Mouse (Mus musculus) olfactory bulb, adult 2 months (tissue): Measurements from ENCODE around the gene Smco4.

Experiments used
- CTCF ChIP-seq: fragments of 200-500 bp; IDR thresholded peaks from 2 replicates; pipeline ENCODE4 v1.5.1; 2012; ENCODE audit warnings: low read depth, mild to moderate bottlenecking, low read length, moderate library complexity; ENCODE audit not compliant: insufficient read depth
- POLR2A ChIP-seq: fragments of 200-500 bp; IDR thresholded peaks from 2 replicates; pipeline ENCODE4 v1.6.1; 2012; ENCODE audit warnings: mild to moderate bottlenecking, low read depth, low read length, moderate library complexity; ENCODE audit not compliant: insufficient read depth

DNA sequence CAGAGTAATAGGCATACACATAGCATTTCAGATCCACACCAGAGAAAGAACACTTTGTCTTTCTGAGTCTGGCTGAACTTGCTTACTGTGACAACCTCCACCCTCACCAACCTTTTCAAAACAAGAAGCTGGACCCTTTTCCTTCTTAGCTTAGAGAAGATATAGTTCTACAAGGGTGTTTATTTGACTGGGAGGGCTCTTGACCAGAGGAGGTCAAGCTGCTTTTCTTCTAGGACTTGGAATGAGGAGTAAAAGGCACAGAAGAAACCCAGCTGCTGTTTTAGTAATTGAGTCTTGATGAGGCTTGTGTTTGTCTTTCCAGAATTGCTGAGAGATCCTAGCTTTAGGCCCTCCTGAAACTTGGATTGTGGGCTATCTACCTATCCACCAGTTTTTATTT is 3.9 kb upstream of the Smco4 start:
- TF ChIP-seq CTCF (no peak), POLR2A (no peak)
